Mouse (Mus musculus) heart, embryonic 16.5 days (tissue): ENCODE data around the gene D630003M21Rik. TPM values are rescaled to one million over a fixed set of nuclear protein-coding genes. Genes with fewer than 3 reads are reported as not detected.

Source experiments
- ATAC-seq: fragments of 200-750 bp; cut with Nextera tagmentation; replicated peaks from 2 replicates; pipeline ENCODE4 v1.8.0; 2017; ENCODE audit warnings: moderate number of reproducible peaks; ENCODE audit not compliant: insufficient read depth, low FRiP score; ENCODE audit errors: extremely low read depth
- H3K27ac ChIP-seq: fragments of 300-500 bp; sonication (generic); 2 replicates; pipeline ENCODE4 v1.5.1; 2014; ENCODE audit warnings: mild to moderate bottlenecking, low read length, control low read depth, moderate library complexity
- H3K27me3 ChIP-seq: fragments of 300-500 bp; sonication (generic); 2 replicates; pipeline ENCODE4 v1.6.1; 2014; ENCODE audit warnings: low read length, mixed read lengths; ENCODE audit not compliant: control insufficient read depth, insufficient read depth
- H3K36me3 ChIP-seq: fragments of 300-500 bp; sonication (generic); 2 replicates; pipeline ENCODE4 v1.6.1; 2014; ENCODE audit not compliant: control insufficient read depth, insufficient read depth
- H3K4me1 ChIP-seq: fragments of 300-500 bp; sonication (generic); 2 replicates; pipeline ENCODE4 v1.6.1; 2014; ENCODE audit warnings: low read length, mixed read lengths; ENCODE audit not compliant: control insufficient read depth, insufficient read depth
- H3K4me2 ChIP-seq: fragments of 300-500 bp; sonication (generic); 2 replicates; pipeline ENCODE4 v1.6.1; 2014; ENCODE audit warnings: low read depth, mild to moderate bottlenecking, control low read depth, low read length
- H3K4me3 ChIP-seq: fragments of 300-500 bp; sonication (generic); 2 replicates; pipeline ENCODE4 v1.5.1; 2014; ENCODE audit warnings: mild to moderate bottlenecking, control low read depth, low read length
- H3K9ac ChIP-seq: fragments of 300-500 bp; sonication (generic); 2 replicates; pipeline ENCODE4 v1.6.1; 2014; ENCODE audit warnings: low read length, control low read depth
- H3K9me3 ChIP-seq: fragments of 300-500 bp; sonication (generic); replicated peaks from 2 replicates; pipeline ENCODE4 v1.6.1; 2016; ENCODE audit warnings: low read length; ENCODE audit not compliant: control insufficient read depth
- WGBS: fragments of 180-500 bp; shearing (Covaris S2); extraction: QIAGEN DNeasy Blood & Tissue Kit; methylation state at CpG from one replicate; pipeline ENCODE4 v1.1.7; 2014; 5-methylcytosine and 5-hydroxymethylcytosine counted together
- polyA plus RNA-seq: library from polyadenylated mRNA; unstranded; fragments of >200 nt; fragmentation: Nextera tagmentation; extraction: Ambion mirVana; gene quantifications from 2 replicates; pipeline ENCODE4 v1.2.1, GENCODE M21; 2015

The D630003M21Rik gene
- polyA plus RNA-seq, 1 experiment from 2014 or later: 2.2 TPM

DNA sequence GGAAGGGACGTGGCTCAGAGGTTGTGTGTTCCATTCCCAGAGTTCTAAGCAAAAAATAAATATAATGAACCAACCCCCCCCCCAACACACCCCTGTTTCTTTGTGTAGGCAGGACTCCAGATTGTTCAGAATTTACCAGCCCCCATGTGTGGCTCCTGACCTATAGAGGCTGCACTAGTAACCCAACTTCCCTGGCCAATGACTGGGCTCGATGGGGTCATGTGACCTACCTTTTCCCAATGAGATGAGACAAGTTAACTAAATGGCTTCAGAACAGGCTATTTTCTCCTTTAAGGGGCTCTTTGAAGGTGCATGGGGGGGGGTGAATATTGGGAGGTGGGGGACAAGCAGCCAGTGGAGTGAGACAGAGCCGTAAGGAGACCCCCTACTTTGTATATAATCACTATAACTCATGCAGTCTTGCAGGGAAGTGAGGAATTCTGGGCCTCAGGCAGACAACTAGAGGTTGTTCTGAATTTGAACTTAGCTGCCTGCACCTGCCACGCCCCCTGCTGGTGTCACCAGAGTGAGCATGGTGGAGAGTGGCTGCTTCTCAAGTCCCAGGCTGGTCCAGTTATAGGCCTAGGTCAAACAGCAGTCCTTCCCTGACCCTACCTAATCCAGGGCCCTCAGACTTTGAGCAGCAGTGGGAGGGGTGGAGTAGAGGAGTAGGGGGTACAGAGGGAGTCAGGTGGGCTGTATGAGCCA is 17.1 kb downstream of the D630003M21Rik start:
- H3K9ac ChIP-seq: no peak overlapping the region

GRCm38 (mm10) chr2:158210958-158211357 is 18.1 kb downstream of the D630003M21Rik start:
- Histone ChIP-seq H3K4me3 (no peak overlapping the region), H3K27me3 (no peaks in the 10 kb centered on the region), H3K4me1 (peaks cover 3% of the 10 kb centered on the region; the same call in 1 of the 2 replicates), H3K4me2 (peak overlapping the region; percentile 45), H3K27ac (no peak overlapping the region), H3K36me3 (no peaks in the 10 kb centered on the region), H3K9ac (no peak overlapping the region), H3K9me3 (no peaks in the 10 kb centered on the region)
- 26% methylated on average over 10 of the region's 10 CpGs for WGBS
- no peak for ATAC-seq

More for the DNA sequence above, 17.1 kb downstream of the D630003M21Rik start:
- no peak overlapping the region for H3K4me2 ChIP-seq
- ATAC-seq: no peak
- no peak overlapping the region for H3K4me3 ChIP-seq
- no peaks in the 10 kb centered on the region for H3K9me3 ChIP-seq
- no peaks in the 10 kb centered on the region for H3K36me3 ChIP-seq
- peaks cover 3% of the 10 kb centered on the region; the same call in 1 of the 2 replicates for H3K4me1 ChIP-seq
- no peaks in the 10 kb centered on the region for H3K27me3 ChIP-seq
- no peak overlapping the region for H3K27ac ChIP-seq
- WGBS: 65% methylated on average over 4 of the region's 4 CpGs

DNA sequence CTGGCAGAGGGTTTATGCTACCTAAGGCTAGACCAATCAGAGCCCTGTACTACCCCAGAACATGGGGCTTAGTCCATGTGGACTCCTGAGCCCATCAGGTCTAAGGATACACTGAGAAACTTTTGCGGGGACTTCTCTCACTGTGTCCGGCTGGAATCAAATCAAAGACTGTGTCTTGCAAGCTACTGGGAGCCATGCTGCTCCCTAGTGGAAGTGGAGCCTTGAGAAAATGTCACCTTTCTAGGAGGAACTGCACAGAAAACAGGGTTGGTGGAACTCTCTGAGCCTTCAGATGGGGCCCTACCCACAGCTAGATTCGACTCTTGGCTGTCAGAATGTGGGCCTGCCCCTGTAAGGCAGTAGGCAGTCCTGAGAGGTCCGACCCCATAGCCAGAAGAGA is 18.5 kb downstream of the D630003M21Rik start:
- no peak overlapping the region for H3K9ac ChIP-seq
- no peak overlapping the region for H3K4me2 ChIP-seq
- no peaks in the 10 kb centered on the region for H3K9me3 ChIP-seq
- peaks cover 3% of the 10 kb centered on the region; the same call in 1 of the 2 replicates for H3K4me1 ChIP-seq
- no peak overlapping the region for H3K27ac ChIP-seq
- H3K27me3 ChIP-seq: no peaks in the 10 kb centered on the region
- 40% methylated on average over 4 of the region's 4 CpGs for WGBS
- H3K36me3 ChIP-seq: no peaks in the 10 kb centered on the region
- no peak overlapping the region for H3K4me3 ChIP-seq
- no peak for ATAC-seq

- Histone ChIP-seq H3K27me3 (no peaks in the 10 kb centered on the region), H3K27ac (no peak overlapping the region), H3K36me3 (no peaks in the 10 kb centered on the region), H3K9me3 (no peaks in the 10 kb centered on the region), H3K9ac (no peak overlapping the region), H3K4me3 (no peak overlapping the region), H3K4me2 (no peak overlapping the region), H3K4me1 (peaks cover 3% of the 10 kb centered on the region; the same call in 1 of the 2 replicates)
- 51% methylated on average over 9 of the region's 9 CpGs for WGBS
- no peak for ATAC-seq
These were observed 19.2 kb downstream of the D630003M21Rik start for GRCm38 (mm10) chr2:158209776-158210175.

DNA sequence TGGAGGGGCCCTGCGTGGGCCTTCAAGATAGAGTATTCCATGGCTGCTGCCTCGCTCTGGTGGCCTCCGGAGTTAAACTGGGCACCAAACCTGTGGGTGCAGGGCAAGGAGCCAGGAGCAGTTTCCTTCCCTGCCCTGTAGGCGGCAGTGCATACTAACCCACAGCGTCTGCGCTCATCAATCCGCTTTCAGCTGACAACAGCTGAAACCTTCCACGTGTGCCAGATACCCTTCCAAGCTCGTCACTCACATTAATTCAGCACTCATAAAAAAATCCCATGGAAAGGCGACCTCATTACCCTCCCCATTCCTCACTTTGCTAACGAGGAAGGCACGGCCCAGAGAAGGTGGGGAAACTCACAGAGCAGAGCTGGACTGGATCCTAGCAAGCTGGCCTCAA is 21.2 kb downstream of the D630003M21Rik start:
- WGBS: 6% methylated on average over 12 of the region's 12 CpGs
- H3K27me3 ChIP-seq: no peaks in the 10 kb centered on the region
- ATAC-seq: peak; percentile 28
- no peak overlapping the region for H3K27ac ChIP-seq
- no peak overlapping the region for H3K9ac ChIP-seq
- no peak overlapping the region for H3K4me2 ChIP-seq
- no peak overlapping the region for H3K4me3 ChIP-seq
- no peaks in the 10 kb centered on the region for H3K36me3 ChIP-seq
- no peaks in the 10 kb centered on the region for H3K9me3 ChIP-seq
- H3K4me1 ChIP-seq: peaks cover 3% of the 10 kb centered on the region; the same call in 1 of the 2 replicates

DNA sequence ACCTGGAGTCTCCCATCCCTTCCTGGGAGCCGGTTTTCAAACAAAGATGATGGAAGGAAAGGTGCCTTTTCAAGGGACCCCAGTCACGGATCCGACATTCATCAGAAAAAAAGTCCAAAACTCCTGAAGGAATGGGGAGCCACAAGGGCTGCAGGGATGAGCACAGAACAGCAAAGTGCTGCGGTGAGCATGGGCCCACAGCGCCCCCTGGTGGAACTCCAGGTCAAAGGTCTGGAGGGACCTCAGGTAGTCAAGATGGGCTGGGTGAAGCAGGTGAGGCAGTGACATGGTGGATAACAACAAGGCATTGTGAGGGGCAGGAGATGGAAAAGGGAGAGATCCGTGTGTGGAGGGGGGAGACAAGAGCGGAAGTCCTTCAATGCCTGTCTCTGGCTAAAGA is 24.9 kb downstream of the D630003M21Rik start:
- Histone ChIP-seq H3K4me2 (no peak overlapping the region), H3K27ac (no peak overlapping the region), H3K27me3 (no peaks in the 10 kb centered on the region), H3K4me3 (no peak overlapping the region), H3K9me3 (no peaks in the 10 kb centered on the region), H3K9ac (no peak overlapping the region), H3K36me3 (no peaks in the 10 kb centered on the region), H3K4me1 (no peaks in the 10 kb centered on the region)
- WGBS: 11% methylated on average over 7 of the region's 7 CpGs
- no peak for ATAC-seq

DNA sequence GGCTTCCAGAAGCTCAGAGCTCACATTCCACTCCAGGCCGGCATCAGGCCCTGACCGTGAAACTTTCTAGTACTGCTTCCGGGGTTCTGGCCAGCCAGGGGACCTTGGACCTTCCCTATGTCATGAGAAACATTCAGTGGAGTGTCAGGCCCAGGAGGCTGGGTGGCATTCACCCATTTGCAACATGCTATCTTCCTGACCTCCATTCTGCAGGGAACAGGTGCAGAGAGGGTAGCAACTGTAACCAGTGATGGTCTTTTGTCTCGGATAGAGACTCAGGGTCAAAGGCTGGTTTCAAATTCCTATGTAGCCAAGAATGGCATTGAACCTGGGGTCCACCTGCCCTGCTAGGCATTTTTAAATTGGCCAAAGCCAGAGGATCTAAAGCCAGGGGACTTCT is 25.3 kb downstream of the D630003M21Rik start:
- Histone ChIP-seq H3K9me3 (no peaks in the 10 kb centered on the region), H3K9ac (no peak overlapping the region), H3K36me3 (no peaks in the 10 kb centered on the region), H3K27me3 (no peaks in the 10 kb centered on the region), H3K4me1 (no peaks in the 10 kb centered on the region), H3K27ac (no peak overlapping the region), H3K4me3 (no peak overlapping the region), H3K4me2 (no peak overlapping the region)
- no peak for ATAC-seq
- WGBS: 76% methylated on average over 4 of the region's 4 CpGs

DNA sequence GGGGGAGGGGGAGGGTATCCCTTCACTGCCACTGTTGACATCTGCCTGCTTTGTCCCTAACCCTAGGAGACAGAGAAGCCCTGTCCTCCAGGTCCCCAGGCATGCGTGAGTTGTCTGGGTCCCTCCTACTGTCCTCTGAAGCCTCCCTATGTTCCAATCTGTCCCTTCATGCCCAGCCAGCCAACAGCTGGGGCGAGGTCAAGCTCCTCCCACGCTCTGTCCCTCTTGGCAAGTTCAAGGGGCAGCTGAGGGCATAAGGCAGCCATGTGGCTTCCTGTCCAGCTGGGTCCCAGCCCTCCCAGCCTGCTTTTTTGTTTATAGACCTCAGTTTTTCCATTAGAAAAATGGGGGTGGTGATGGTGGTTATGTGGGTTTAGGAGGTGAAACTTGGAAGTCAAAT is 29.7 kb downstream of the D630003M21Rik start:
- Histone ChIP-seq H3K27me3 (no peaks in the 10 kb centered on the region), H3K4me3 (no peak overlapping the region), H3K4me1 (no peaks in the 10 kb centered on the region), H3K27ac (no peak overlapping the region), H3K4me2 (no peak overlapping the region), H3K36me3 (no peaks in the 10 kb centered on the region), H3K9ac (no peak overlapping the region), H3K9me3 (no peaks in the 10 kb centered on the region)
- no peak for ATAC-seq
- WGBS: 56% methylated on average over 3 of the region's 3 CpGs

GRCm38 (mm10) chr2:158198861-158199260 is 30.2 kb downstream of the D630003M21Rik start:
- no peaks in the 10 kb centered on the region for H3K36me3 ChIP-seq
- ATAC-seq: no peak
- H3K4me3 ChIP-seq: no peak overlapping the region
- H3K9me3 ChIP-seq: no peaks in the 10 kb centered on the region
- no peak overlapping the region for H3K27ac ChIP-seq
- no peaks in the 10 kb centered on the region for H3K27me3 ChIP-seq
- no peaks in the 10 kb centered on the region for H3K4me1 ChIP-seq
- WGBS: 85% methylated on average over 6 of the region's 6 CpGs
- no peak overlapping the region for H3K9ac ChIP-seq
- H3K4me2 ChIP-seq: no peak overlapping the region
